Mouse (Mus musculus) bone marrow macrophage, adult 2 months (primary cell): Measurements from ENCODE around the gene Slc44a3.

Source experiments
- CTCF ChIP-seq: IDR thresholded peaks from 2 replicates; pipeline ENCODE4 v1.5.1; 2012; ENCODE audit warnings: low read depth, mild to moderate bottlenecking, low read length, moderate library complexity
- POLR2A ChIP-seq: IDR thresholded peaks from 2 replicates; pipeline ENCODE4 v1.6.1; 2012; ENCODE audit warnings: mild to moderate bottlenecking, low read depth, low read length, borderline replicate concordance

DNA sequence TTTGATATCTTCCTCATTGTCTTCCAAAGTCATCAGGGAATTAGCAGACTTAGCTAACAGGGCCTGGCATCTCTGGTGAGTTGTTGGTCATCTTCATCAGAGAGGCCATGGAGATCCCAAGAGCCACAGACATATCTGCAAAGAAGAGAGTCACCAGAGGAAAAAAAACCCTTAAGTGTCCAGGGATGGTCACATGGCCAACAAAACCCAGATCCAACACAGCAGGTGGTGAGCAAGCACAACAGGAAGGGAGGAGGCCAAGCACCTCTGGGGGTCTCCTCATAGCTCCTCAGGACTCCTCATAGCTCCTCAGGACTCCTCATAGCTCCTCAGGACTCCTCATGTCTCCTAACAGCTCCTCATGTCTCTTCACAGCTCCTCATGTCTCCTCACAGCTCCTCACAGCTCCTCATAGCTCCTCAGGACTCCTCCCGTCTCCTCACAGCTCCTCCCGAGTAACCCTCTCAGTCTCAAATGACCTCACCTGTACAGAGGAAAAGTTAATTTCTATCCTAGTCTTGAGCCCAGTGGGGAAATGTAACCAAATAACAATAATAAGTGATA lies 35.2 kb upstream of the Slc44a3 start:
- TF ChIP-seq POLR2A (no peak), CTCF (no peak)
